Mouse (Mus musculus) liver, embryonic 14.5 days (tissue): Measurements from ENCODE around the gene Ceacam15.
"Not testable (repeated sequence)": the region's sequence is repeated elsewhere in the genome, so short reads cannot be mapped to it uniquely, and the experiment has no call there.

ENCODE experiments used
- CTCF ChIP-seq: IDR thresholded peaks from 2 replicates; pipeline ENCODE4 v1.5.1; 2016; ENCODE audit warnings: antibody characterized with exemption, low read depth, control low read depth
- EP300 ChIP-seq: IDR thresholded peaks from 2 replicates; pipeline ENCODE4 v1.6.1; 2016; ENCODE audit warnings: antibody characterized with exemption, low read depth

DNA sequence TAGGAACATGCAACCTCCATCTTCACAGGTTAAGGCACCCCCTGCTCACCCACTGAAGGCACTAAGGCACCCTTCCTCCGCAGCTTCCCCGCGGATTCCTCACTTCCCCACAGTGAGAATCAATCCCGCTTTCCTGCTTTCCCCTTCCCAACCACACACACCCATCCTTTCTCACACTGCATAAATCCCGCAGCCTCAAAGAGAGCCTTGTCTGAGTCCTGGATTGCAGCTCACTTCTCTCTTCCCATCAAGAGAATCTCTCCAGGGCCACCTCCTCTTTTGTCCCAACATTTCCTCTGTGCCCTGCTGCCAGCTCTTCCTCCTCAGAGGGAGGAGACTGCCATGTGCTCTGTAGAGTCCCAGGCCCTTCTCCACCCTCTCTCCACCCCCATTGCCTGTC is 806 bp downstream of the Ceacam15 start:
- not testable (repeated sequence) for TF ChIP-seq EP300, CTCF
